Comparison of ENCODE assay signal across 8 mouse cellular contexts in genomic region chr9:63941747-63942607, GRCm38 (mm10).
DNase-seq lines count a peak whose midpoint lies in the region; ATAC-seq and TF ChIP-seq lines count a peak whose summit lies in the region.

No protein-coding gene starts in this region.

- no peaks in the 10 kb centered on the region for H3K36me3 ChIP-seq in forebrain, embryonic 10.5 days (replicated peaks)
- no peaks in the 10 kb centered on the region for H3K36me3 ChIP-seq in forebrain, embryonic 11.5 days (ENCODE audit: control insufficient read depth, insufficient read depth, low read length)
- H3K36me3 ChIP-seq in heart, adult 2 months (ENCODE audit: control insufficient read depth, insufficient read depth, low read length), result no peaks in the 10 kb centered on the region
- no peaks in the 10 kb centered on the region for H3K36me3 ChIP-seq in limb, embryonic 13.5 days
- H3K36me3 ChIP-seq in stomach, postnatal 0 days (ENCODE audit: control insufficient read depth, insufficient read depth, low read length), result no peaks in the 10 kb centered on the region
- no peaks in the 10 kb centered on the region for H3K36me3 ChIP-seq in thymus, adult 2 months (ENCODE audit: control insufficient read depth, insufficient read depth, low read length)

- no peaks in the 10 kb centered on the region for H3K27me3 ChIP-seq in forebrain, embryonic 10.5 days (ENCODE audit: poor library complexity, severe bottlenecking)
- H3K27me3 ChIP-seq in forebrain, embryonic 11.5 days (ENCODE audit: control insufficient read depth, insufficient read depth, low read length), result no peaks in the 10 kb centered on the region
- H3K27me3 ChIP-seq in heart, adult 2 months (ENCODE audit: control insufficient read depth, insufficient read depth, low read length), result no peaks in the 10 kb centered on the region
- H3K27me3 ChIP-seq in limb, embryonic 13.5 days, result no peaks in the 10 kb centered on the region
- no peaks in the 10 kb centered on the region for H3K27me3 ChIP-seq in stomach, postnatal 0 days (ENCODE audit: control insufficient read depth, insufficient read depth, low read length)
- no peaks in the 10 kb centered on the region for H3K27me3 ChIP-seq in thymus, adult 2 months (ENCODE audit: control insufficient read depth, insufficient read depth, low read length)

- no peak overlapping the region for H3K9ac ChIP-seq in forebrain, embryonic 11.5 days (ENCODE audit: low read length)
- no peak overlapping the region for H3K9ac ChIP-seq in heart, adult 2 months (ENCODE audit: low read depth, low read length)
- H3K9ac ChIP-seq in limb, embryonic 13.5 days, result peak overlapping the region; percentile 54
- H3K9ac ChIP-seq in stomach, postnatal 0 days (ENCODE audit: low read length), result peak overlapping the region; percentile 47

- H3K4me3 ChIP-seq in forebrain, embryonic 10.5 days, result no peak overlapping the region
- H3K4me3 ChIP-seq in forebrain, embryonic 11.5 days (ENCODE audit: low read depth, low read length), result no peak overlapping the region
- H3K4me3 ChIP-seq in heart, adult 2 months, result no peak overlapping the region
- no peak overlapping the region for H3K4me3 ChIP-seq in limb, embryonic 13.5 days
- H3K4me3 ChIP-seq in stomach, postnatal 0 days (ENCODE audit: low read depth, low read length), result no peak overlapping the region
- H3K4me3 ChIP-seq in thymus, adult 2 months (ENCODE audit: control insufficient read depth, insufficient read depth, low read length), result no peak overlapping the region

- no peak for ATAC-seq in forebrain, embryonic 11.5 days (replicated peaks; ENCODE audit: low FRiP score)
- no peak; the same call in 1 of the 2 replicates for ATAC-seq in limb, embryonic 13.5 days (ENCODE audit: low FRiP score, low read depth)
- peak; percentile 97 for ATAC-seq in stomach, postnatal 0 days (ENCODE audit: low FRiP score, low TSS enrichment)

- no peak for TF ChIP-seq CTCF in heart, adult 2 months (IDR thresholded peaks at IDR 0.05)
- TF ChIP-seq CTCF in stomach, postnatal 0 days (IDR thresholded peaks at IDR 0.05; ENCODE audit: low read depth), result peak; percentile 16; the same call in 1 of the 2 replicates
- no peak for TF ChIP-seq CTCF in thymus, adult 2 months (IDR thresholded peaks at IDR 0.05; ENCODE audit: borderline replicate concordance, control insufficient read depth, extremely low read depth, insufficient read depth, low read length, poor library complexity)

- peak overlapping the region; percentile 60; the same call in 1 of the 2 replicates for H3K27ac ChIP-seq in forebrain, embryonic 10.5 days
- no peak overlapping the region for H3K27ac ChIP-seq in forebrain, embryonic 11.5 days (ENCODE audit: low read depth, low read length)
- peak overlapping the region; percentile 42 for H3K27ac ChIP-seq in heart, adult 2 months
- H3K27ac ChIP-seq in limb, embryonic 13.5 days, result peak overlapping the region; percentile 91
- H3K27ac ChIP-seq in stomach, postnatal 0 days (replicated peaks), result peak overlapping the region; percentile 80
- no peak overlapping the region for H3K27ac ChIP-seq in thymus, adult 2 months (ENCODE audit: control insufficient read depth, insufficient read depth, low read length)

- H3K4me2 ChIP-seq in forebrain, embryonic 11.5 days (ENCODE audit: low read depth, low read length, severe bottlenecking), result no peak overlapping the region
- H3K4me2 ChIP-seq in limb, embryonic 13.5 days (replicated peaks), result 0 out of 2 replicates have a peak overlapping the region, but pooled peaks have one; percentile 16
- no peak overlapping the region for H3K4me2 ChIP-seq in stomach, postnatal 0 days (replicated peaks; ENCODE audit: low read depth)

- peaks cover 19% of the 10 kb centered on the region for H3K4me1 ChIP-seq in forebrain, embryonic 10.5 days
- no peaks in the 10 kb centered on the region for H3K4me1 ChIP-seq in forebrain, embryonic 11.5 days (replicated peaks; ENCODE audit: control insufficient read depth, insufficient read depth, low read length)
- peaks cover 1% of the 10 kb centered on the region for H3K4me1 ChIP-seq in heart, adult 2 months (ENCODE audit: control insufficient read depth, insufficient read depth, low read length)
- H3K4me1 ChIP-seq in limb, embryonic 13.5 days, result peaks cover 33% of the 10 kb centered on the region
- H3K4me1 ChIP-seq in stomach, postnatal 0 days (replicated peaks; ENCODE audit: control insufficient read depth, insufficient read depth), result 0 out of 2 replicates have a peak, but pooled peaks cover 4% of the 10 kb centered on the region
- no peaks in the 10 kb centered on the region for H3K4me1 ChIP-seq in thymus, adult 2 months (replicated peaks; ENCODE audit: control insufficient read depth, insufficient read depth, low read length)

- TF ChIP-seq EP300 in heart, adult 2 months (IDR thresholded peaks at IDR 0.05; ENCODE audit: insufficient read depth, low read depth, low read length), result no peak
- no peak for TF ChIP-seq EP300 in stomach, postnatal 0 days (optimal IDR thresholded peaks at IDR 0.05)

- whole genome bisulfite sequencing in forebrain, embryonic 10.5 days, result 81% methylated on average over 12 of the region's 12 CpGs
- WGBS in forebrain, embryonic 11.5 days, result 77% methylated on average over 12 of the region's 12 CpGs
- WGBS in heart, adult 2 months, result 44% methylated on average over 12 of the region's 12 CpGs
- WGBS in limb, embryonic 13.5 days, result 44% methylated on average over 12 of the region's 12 CpGs
- 42% methylated on average over 12 of the region's 12 CpGs for WGBS in stomach, postnatal 0 days
- 90% methylated on average over 12 of the region's 12 CpGs for WGBS in thymus, adult 2 months

- H3K9me3 ChIP-seq in forebrain, embryonic 10.5 days, result no peaks in the 10 kb centered on the region
- no peaks in the 10 kb centered on the region for H3K9me3 ChIP-seq in forebrain, embryonic 11.5 days (ENCODE audit: control insufficient read depth, low read length)
- H3K9me3 ChIP-seq in limb, embryonic 13.5 days, result no peaks in the 10 kb centered on the region
- no peaks in the 10 kb centered on the region for H3K9me3 ChIP-seq in stomach, postnatal 0 days (ENCODE audit: control insufficient read depth, low read length)

- TF ChIP-seq POLR2A in heart, adult 2 months (IDR thresholded peaks at IDR 0.05; ENCODE audit: insufficient read depth, low read depth, low read length), result no peak
- no peak for TF ChIP-seq POLR2A in thymus, adult 2 months (IDR thresholded peaks at IDR 0.05; ENCODE audit: control insufficient read depth, extremely low read depth, insufficient read depth, low read length, poor library complexity)

- intact Hi-C loops in heart, adult 2 months (cut with DNase I), result no loop called here

- H3K79me2 ChIP-seq in heart, adult 2 months (replicated peaks; ENCODE audit: control insufficient read depth, insufficient read depth, low read length), result no peaks in the 10 kb centered on the region

- no peak for DNase-seq in forebrain, embryonic 10.5 days (ENCODE audit: extremely low spot score, low spot score)
- DNase-seq in forebrain, embryonic 11.5 days (ENCODE audit: low spot score), result no peak
- peak; percentile 81 to 82 for DNase-seq in adrenal gland, postnatal 36 days
- peak; percentile 52 to 75 for DNase-seq in heart, adult 2 months
- peak; percentile 91 for DNase-seq in stomach, postnatal 0 days (ENCODE audit: low spot score)
- DNase-seq in spleen, postnatal 36 days (ENCODE audit: low spot score in 2 of 2), result no peak
- no peak for DNase-seq in thymus, adult 2 months

Comparison
In these comparisons a context has a peak if more than half of its experiments do, and no peak if none do; other contexts are left out.
1. H3K27ac ChIP-seq: peak in forebrain, embryonic 10.5 days (single experiment), heart, adult 2 months (single experiment), limb, embryonic 13.5 days (single experiment) and stomach, postnatal 0 days (single experiment); none in forebrain, embryonic 11.5 days (single experiment) and thymus, adult 2 months (single experiment).
2. DNase-seq: peak in adrenal gland, postnatal 36 days (2 of 2), heart, adult 2 months (2 of 2) and stomach, postnatal 0 days (single experiment); none in forebrain, embryonic 10.5 days (single experiment), forebrain, embryonic 11.5 days (single experiment), spleen, postnatal 36 days (0 of 2) and thymus, adult 2 months (single experiment).
3. H3K9ac ChIP-seq: peak in limb, embryonic 13.5 days (single experiment) and stomach, postnatal 0 days (single experiment); none in forebrain, embryonic 11.5 days (single experiment) and heart, adult 2 months (single experiment).